15 mouse cellular contexts compared by ENCODE assay signal in the genomic region with DNA sequence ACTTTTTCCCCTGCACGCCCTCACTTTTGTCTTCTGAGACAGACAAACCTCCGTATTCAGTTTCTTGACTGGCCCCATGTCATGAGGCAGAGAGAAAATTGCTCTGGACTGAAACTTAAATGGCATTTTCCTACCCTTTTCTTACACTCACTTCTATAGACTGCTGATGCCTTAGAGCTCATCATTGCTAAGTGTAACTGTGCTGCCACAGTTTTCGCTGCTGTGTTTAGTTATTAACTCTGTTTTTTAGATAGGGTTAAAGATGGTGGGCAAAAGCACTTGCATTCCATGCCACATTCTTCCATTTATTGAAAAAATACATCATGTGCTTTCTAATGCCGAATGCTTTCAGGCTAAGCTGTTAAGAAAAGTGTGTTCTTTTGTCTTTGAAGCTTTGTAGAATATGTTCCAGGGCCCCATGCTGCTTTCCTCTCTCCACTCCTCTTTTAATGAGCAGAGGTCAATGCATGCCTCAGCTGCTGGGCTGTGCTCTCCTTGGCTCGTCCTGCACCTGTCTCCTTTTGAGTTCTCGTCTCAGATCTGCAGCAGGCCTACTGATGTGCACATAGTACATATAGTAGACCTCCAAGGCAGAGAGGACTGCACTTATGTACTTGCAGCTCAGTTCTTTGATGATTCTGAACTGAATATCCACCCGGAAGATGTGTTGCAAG.
DNase-seq lines count a peak whose midpoint lies in the region; ATAC-seq and TF ChIP-seq lines count a peak whose summit lies in the region.
"Had no signal": no experiment of that assay in that cellular context is flagged by ENCODE, and none has a peak within 500 bp of the region (broad histone marks: within the 10 kb centered on the region; RNA-seq: fewer than 3 reads in every experiment).

No protein-coding gene starts in this region.

- no peak overlapping the region for H3K9ac ChIP-seq in neural tube, embryonic 11.5 days (ENCODE audit: low read length)
- H3K9ac ChIP-seq in forebrain, postnatal 0 days: no peak overlapping the region
- H3K9ac ChIP-seq: embryonic facial prominence, embryonic 13.5 days; lung, embryonic 14.5 days had no signal

- no peak overlapping the region for H3K4me3 ChIP-seq in neural tube, embryonic 11.5 days (ENCODE audit: low read depth, low read length)
- H3K4me3 ChIP-seq in forebrain, postnatal 0 days (ENCODE audit: low read depth, low read length): no peak overlapping the region
- no peak overlapping the region for H3K4me3 ChIP-seq in heart, embryonic 10.5 days
- H3K4me3 ChIP-seq: embryonic facial prominence, embryonic 13.5 days had no signal

- H3K27ac ChIP-seq in neural tube, embryonic 11.5 days (ENCODE audit: low read depth, low read length): no peak overlapping the region
- peak overlapping the region; percentile 54; the same call in 1 of the 2 replicates for H3K27ac ChIP-seq in forebrain, postnatal 0 days (ENCODE audit: low read depth, low read length)
- H3K27ac ChIP-seq in heart, embryonic 10.5 days: no peak overlapping the region
- H3K27ac ChIP-seq: embryonic facial prominence, embryonic 13.5 days had no signal

- H3K4me1 ChIP-seq in neural tube, embryonic 11.5 days (ENCODE audit: control insufficient read depth, insufficient read depth, low read length): no peaks in the 10 kb centered on the region
- H3K4me1 ChIP-seq in forebrain, postnatal 0 days (ENCODE audit: insufficient read depth): no peaks in the 10 kb centered on the region
- H3K4me1 ChIP-seq in heart, embryonic 10.5 days: no peaks in the 10 kb centered on the region
- H3K4me1 ChIP-seq: embryonic facial prominence, embryonic 13.5 days had no signal

- no peak for DNase-seq in neural tube, embryonic 11.5 days (ENCODE audit: low spot score)
- no peak for DNase-seq in neural tube, embryonic 10.5 days (ENCODE audit: extremely low spot score, low spot score)
- peak; percentile 22 for DNase-seq in embryo, embryonic 11 days
- peak; percentile 13 for DNase-seq in forebrain, postnatal 0 days
- peak; percentile 69 for DNase-seq in retina, embryonic 14.5 days (ENCODE audit: low spot score)
- DNase-seq in kidney, postnatal 36 days: no peak
- no peak for DNase-seq in heart, embryonic 10.5 days (ENCODE audit: low spot score)
- DNase-seq: adrenal gland, postnatal 14 days; B cell, adult 2 months; gastrocnemius, postnatal 10 days; heart, postnatal 14 days; lung, embryonic 14.5 days had no signal

- no peak overlapping the region for H3K4me2 ChIP-seq in neural tube, embryonic 11.5 days (ENCODE audit: low read depth)
- H3K4me2 ChIP-seq in forebrain, postnatal 0 days (ENCODE audit: low read depth): no peak overlapping the region
- H3K4me2 ChIP-seq: embryonic facial prominence, embryonic 13.5 days; lung, embryonic 14.5 days had no signal

- WGBS in neural tube, embryonic 11.5 days: 55% methylated on average over 7 of the region's 7 CpGs
- WGBS in forebrain, postnatal 0 days: 5% methylated on average over 7 of the region's 7 CpGs
- 73% methylated on average over 7 of the region's 7 CpGs for WGBS in heart, embryonic 10.5 days

- H3K36me3 ChIP-seq in neural tube, embryonic 11.5 days (ENCODE audit: control insufficient read depth, insufficient read depth, low read length): no peaks in the 10 kb centered on the region
- H3K36me3 ChIP-seq in forebrain, postnatal 0 days (ENCODE audit: insufficient read depth): no peaks in the 10 kb centered on the region
- H3K36me3 ChIP-seq in heart, embryonic 10.5 days: no peaks in the 10 kb centered on the region
- H3K36me3 ChIP-seq: embryonic facial prominence, embryonic 13.5 days had no signal

- 0 out of 2 replicates have a peak, but pooled peaks have one; percentile 38 for ATAC-seq in neural tube, embryonic 11.5 days (ENCODE audit: insufficient read depth, low FRiP score, low TSS enrichment)
- ATAC-seq in forebrain, postnatal 0 days: no peak; the same call in 1 of the 2 replicates
- ATAC-seq in frontal cortex, adult (ENCODE audit: low TSS enrichment): no peak
- ATAC-seq: inflammation-experienced regulatory T-cells, adult 6 months had no signal

- no peak for TF ChIP-seq CTCF in forebrain, postnatal 0 days (IDR thresholded peaks at IDR 0.05; ENCODE audit: low read depth)

- no peaks in the 10 kb centered on the region for H3K9me3 ChIP-seq in neural tube, embryonic 11.5 days (ENCODE audit: control insufficient read depth, low read length)
- H3K9me3 ChIP-seq in forebrain, postnatal 0 days (ENCODE audit: low read length): no peaks in the 10 kb centered on the region
- no peaks in the 10 kb centered on the region for H3K9me3 ChIP-seq in heart, embryonic 10.5 days
- H3K9me3 ChIP-seq: embryonic facial prominence, embryonic 13.5 days had no signal

- H3K27me3 ChIP-seq in neural tube, embryonic 11.5 days (ENCODE audit: control insufficient read depth, insufficient read depth, low read length): no peaks in the 10 kb centered on the region
- no peaks in the 10 kb centered on the region for H3K27me3 ChIP-seq in forebrain, postnatal 0 days (ENCODE audit: insufficient read depth, low read length)
- no peaks in the 10 kb centered on the region for H3K27me3 ChIP-seq in heart, embryonic 10.5 days (ENCODE audit: insufficient read depth, poor library complexity, severe bottlenecking)
- H3K27me3 ChIP-seq: embryonic facial prominence, embryonic 13.5 days had no signal

Comparison
In these comparisons a context has a peak if more than half of its experiments do, and no peak if none do; other contexts are left out.
1. DNase-seq: peak in embryo, embryonic 11 days (single experiment), forebrain, postnatal 0 days (single experiment) and retina, embryonic 14.5 days (single experiment); none in neural tube, embryonic 11.5 days (single experiment), neural tube, embryonic 10.5 days (single experiment), kidney, postnatal 36 days (0 of 2) and heart, embryonic 10.5 days (single experiment).